Mouse (Mus musculus) kidney, embryonic 14.5 days (tissue): Measurements from ENCODE around the gene Thap3. TPM values are rescaled to one million over a fixed set of nuclear protein-coding genes. Genes with fewer than 3 reads are reported as not detected.

Source experiments
- ATAC-seq: fragments of 200-750 bp; cut with Nextera tagmentation; 2 replicates; pipeline ENCODE4 v1.8.0; 2017; ENCODE audit warnings: moderate number of reproducible peaks, mild to moderate bottlenecking, moderate TSS enrichment, moderate library complexity; ENCODE audit not compliant: low FRiP score, low TSS enrichment
- H3K27ac ChIP-seq: fragments of 300-500 bp; sonication (generic); 2 replicates; pipeline ENCODE4 v1.5.1; 2014; ENCODE audit warnings: low read depth, mild to moderate bottlenecking, low read length, moderate library complexity, mixed read lengths
- H3K27me3 ChIP-seq: fragments of 300-500 bp; sonication (generic); 2 replicates; pipeline ENCODE4 v1.6.1; 2014; ENCODE audit warnings: mild to moderate bottlenecking, low read length; ENCODE audit not compliant: control insufficient read depth, insufficient read depth
- H3K36me3 ChIP-seq: fragments of 300-500 bp; sonication (generic); 2 replicates; pipeline ENCODE4 v1.6.1; 2014; ENCODE audit warnings: low read length, mixed read lengths; ENCODE audit not compliant: control insufficient read depth, insufficient read depth
- H3K4me1 ChIP-seq: fragments of 300-500 bp; sonication (generic); 2 replicates; pipeline ENCODE4 v1.6.1; 2014; ENCODE audit warnings: low read length, mixed read lengths; ENCODE audit not compliant: control insufficient read depth, insufficient read depth
- H3K4me2 ChIP-seq: fragments of 300-500 bp; sonication (generic); replicated peaks from 2 replicates; pipeline ENCODE4 v1.6.1; 2014; ENCODE audit warnings: low read depth, mild to moderate bottlenecking, low read length
- H3K4me3 ChIP-seq: fragments of 300-500 bp; sonication (generic); 2 replicates; pipeline ENCODE4 v1.5.1; 2014; ENCODE audit warnings: mild to moderate bottlenecking, low read length
- H3K9ac ChIP-seq: fragments of 300-500 bp; sonication (generic); 2 replicates; pipeline ENCODE4 v1.6.1; 2014; ENCODE audit warnings: low read depth, mild to moderate bottlenecking, low read length, moderate library complexity
- H3K9me3 ChIP-seq: fragments of 300-500 bp; sonication (generic); 2 replicates; pipeline ENCODE4 v1.6.1; 2016; ENCODE audit warnings: low read length; ENCODE audit not compliant: control insufficient read depth
- WGBS: fragments of 180-500 bp; shearing (Covaris S2); extraction: QIAGEN DNeasy Blood & Tissue Kit; methylation state at CpG from one replicate; pipeline ENCODE4 v1.1.7; 2014; 5-methylcytosine and 5-hydroxymethylcytosine counted together
- polyA plus RNA-seq: library from polyadenylated mRNA; unstranded; fragments of >200 nt; fragmentation: Nextera tagmentation; extraction: Ambion mirVana; gene quantifications from 2 replicates; pipeline ENCODE4 v1.2.1, GENCODE M21; 2014

Thap3 gene
- polyA plus RNA-seq, 1 experiment from 2014 or later = 29.2 TPM

DNA sequence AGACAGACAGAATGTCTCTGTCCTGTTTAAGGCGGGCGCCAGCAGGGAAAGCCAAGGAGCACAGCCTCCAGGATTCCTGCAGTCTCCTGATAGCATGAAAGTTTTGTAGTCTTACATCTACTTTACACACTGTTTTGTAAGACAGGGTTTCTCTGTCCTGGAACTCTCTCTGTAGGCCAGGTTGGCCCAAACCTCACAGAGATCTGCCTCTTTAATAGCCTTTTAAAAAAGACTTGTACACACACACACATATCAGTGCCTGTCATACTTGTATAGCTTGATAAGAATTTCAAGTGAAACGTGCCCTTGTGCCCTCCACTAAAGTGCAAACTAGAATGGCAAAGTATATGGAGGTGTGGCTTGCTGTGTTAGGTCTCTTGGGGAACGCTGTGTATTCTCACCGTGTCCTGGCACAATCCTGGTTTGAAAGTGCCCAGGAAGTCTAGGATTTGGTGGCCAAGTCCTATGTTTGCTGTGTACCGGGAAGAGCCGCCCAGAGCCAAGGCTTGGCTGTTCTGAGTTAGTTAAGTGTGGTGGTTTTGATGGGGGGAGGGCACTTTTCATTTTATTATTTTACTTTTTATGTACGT, 22.5 kb upstream of the Thap3 start:
- H3K4me3 ChIP-seq = peak overlapping the region; percentile 81; the same call in 1 of the 2 replicates
- peaks cover 28% of the 10 kb centered on the region for H3K4me1 ChIP-seq
- H3K9me3 ChIP-seq = no peaks in the 10 kb centered on the region
- H3K27ac ChIP-seq = no peak overlapping the region
- H3K9ac ChIP-seq = peak overlapping the region; percentile 25; the same call in 1 of the 2 replicates
- WGBS = 82% methylated on average over 8 of the region's 8 CpGs
- H3K27me3 ChIP-seq = no peaks in the 10 kb centered on the region
- peak overlapping the region; percentile 98 for H3K4me2 ChIP-seq
- H3K36me3 ChIP-seq = peaks cover 38% of the 10 kb centered on the region
- no peak for ATAC-seq

GRCm38 (mm10) chr4:152010707-152011134, 21.9 kb upstream of the Thap3 start:
- peak overlapping the region; percentile 81 for H3K4me3 ChIP-seq
- H3K4me2 ChIP-seq = peak overlapping the region; percentile 98
- H3K9me3 ChIP-seq = no peaks in the 10 kb centered on the region
- H3K27me3 ChIP-seq = no peaks in the 10 kb centered on the region
- peaks cover 28% of the 10 kb centered on the region for H3K4me1 ChIP-seq
- H3K9ac ChIP-seq = peak overlapping the region; percentile 72; the same call in 1 of the 2 replicates
- 12% methylated on average over 13 of the region's 13 CpGs for WGBS
- H3K36me3 ChIP-seq = peaks cover 33% of the 10 kb centered on the region
- H3K27ac ChIP-seq = no peak overlapping the region
- no peak for ATAC-seq

DNA sequence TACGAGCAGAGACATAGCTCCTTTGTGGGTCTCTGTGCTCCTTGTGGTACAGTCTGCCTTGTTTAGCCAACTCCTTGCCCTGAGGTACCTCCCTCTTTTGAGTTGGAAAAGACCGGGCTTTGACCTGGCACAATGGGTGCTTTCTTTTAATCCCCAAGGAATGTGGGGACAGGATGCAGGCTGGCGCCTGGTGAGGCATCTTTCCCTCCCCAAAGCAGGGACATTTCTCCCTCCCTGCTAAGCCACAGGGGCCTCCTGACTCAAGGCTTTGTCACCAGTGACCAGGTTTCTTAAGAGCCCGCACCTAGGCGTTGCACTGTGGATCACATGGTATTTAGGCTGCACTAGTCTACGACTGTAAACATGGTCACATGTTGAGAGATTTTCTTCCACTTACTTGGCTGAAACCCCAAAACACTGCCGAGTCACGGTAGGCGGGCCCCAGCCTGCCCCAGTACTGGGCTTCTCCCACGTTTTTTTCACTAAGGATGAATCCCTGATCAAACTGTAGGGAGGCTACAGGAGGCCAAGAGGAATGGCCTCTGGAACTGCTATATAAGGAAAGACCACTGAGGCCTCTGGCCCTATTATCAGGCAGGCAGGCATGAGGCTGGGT, 21.4 kb upstream of the Thap3 start:
- Histone ChIP-seq H3K4me3 (peak overlapping the region; percentile 81), H3K9me3 (no peaks in the 10 kb centered on the region), H3K27ac (no peak overlapping the region), H3K27me3 (no peaks in the 10 kb centered on the region), H3K4me1 (peaks cover 28% of the 10 kb centered on the region), H3K4me2 (peak overlapping the region; percentile 98), H3K36me3 (peaks cover 28% of the 10 kb centered on the region), H3K9ac (peak overlapping the region; percentile 72; the same call in 1 of the 2 replicates)
- ATAC-seq = no peak
- WGBS = 1% methylated on average over 10 of the region's 10 CpGs

- H3K4me1 ChIP-seq = peaks cover 28% of the 10 kb centered on the region
- H3K27ac ChIP-seq = peak overlapping the region; percentile 83
- no peaks in the 10 kb centered on the region for H3K9me3 ChIP-seq
- peak overlapping the region; percentile 98 for H3K4me2 ChIP-seq
- peak overlapping the region; percentile 72 for H3K9ac ChIP-seq
- peak overlapping the region; percentile 81 for H3K4me3 ChIP-seq
- peak; percentile 34 for ATAC-seq
- no peaks in the 10 kb centered on the region for H3K27me3 ChIP-seq
- WGBS = under 1% methylated on average over 114 of the region's 115 CpGs
- H3K36me3 ChIP-seq = peaks cover 20% of the 10 kb centered on the region
Observed at GRCm38 (mm10) chr4:152009076-152010051, 20.6 kb upstream of the Thap3 start.

DNA sequence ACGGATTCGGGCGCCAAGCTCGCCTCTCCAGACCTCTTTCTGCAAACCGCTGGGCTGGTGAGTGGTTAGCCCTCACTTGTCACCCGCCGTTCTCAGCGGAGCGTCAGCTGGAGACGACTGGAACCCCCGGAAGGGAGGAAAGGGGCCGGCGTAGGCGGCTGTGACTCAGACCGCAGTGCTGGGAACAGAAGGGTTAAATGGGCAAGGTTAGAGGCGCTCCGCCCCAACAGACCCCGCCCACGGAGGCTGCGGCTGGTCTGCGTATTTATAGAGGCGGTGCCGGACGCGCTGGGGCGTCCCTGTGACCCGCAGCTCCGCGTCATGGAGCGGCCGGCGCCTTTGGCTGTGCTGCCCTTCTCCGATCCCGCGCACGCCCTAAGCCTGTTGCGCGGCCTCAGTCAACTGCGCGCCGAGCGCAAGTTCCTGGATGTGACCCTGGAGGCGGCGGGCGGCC, 19.9 kb upstream of the Thap3 start, which contains the start of gene Klhl21:
Gene Klhl21 (plus strand): TSS at position 182 of the 454 bp plus-strand sequence.
- under 1% methylated on average over 45 of the region's 45 CpGs for WGBS
- peaks cover 28% of the 10 kb centered on the region for H3K4me1 ChIP-seq

DNA sequence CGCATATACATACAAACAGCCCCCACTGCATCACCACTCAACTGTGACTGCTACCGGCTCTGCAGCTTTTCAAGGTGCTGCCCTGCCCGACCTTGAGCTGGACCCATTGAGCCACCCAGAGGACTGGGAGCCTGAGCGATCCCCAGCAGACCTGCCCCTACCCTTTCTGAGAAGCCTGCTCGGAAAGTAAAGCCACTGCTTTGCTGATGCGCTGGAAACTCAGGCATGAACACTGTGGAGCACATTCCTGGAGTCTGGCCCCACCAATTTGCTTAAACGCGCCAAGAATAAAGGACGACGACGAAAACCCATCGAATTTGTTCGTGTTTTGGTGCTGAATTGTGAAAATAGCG, 19.3 kb upstream of the Thap3 start:
- peak overlapping the region; percentile 81 for H3K4me3 ChIP-seq
- peaks cover 28% of the 10 kb centered on the region for H3K4me1 ChIP-seq
- WGBS = under 1% methylated on average over 14 of the region's 14 CpGs
- H3K4me2 ChIP-seq = peak overlapping the region; percentile 98
- peak overlapping the region; percentile 72; the same call in 1 of the 2 replicates for H3K9ac ChIP-seq
- H3K36me3 ChIP-seq = peaks cover 8% of the 10 kb centered on the region; the same call in 1 of the 2 replicates
- no peaks in the 10 kb centered on the region for H3K27me3 ChIP-seq
- ATAC-seq = no peak
- 0 out of 2 replicates have a peak overlapping the region, but pooled peaks have one; percentile 30 for H3K27ac ChIP-seq
- no peaks in the 10 kb centered on the region for H3K9me3 ChIP-seq

More for the DNA sequence above, 19.9 kb upstream of the Thap3 start, which contains the start of gene Klhl21:
- H3K9me3 ChIP-seq = no peaks in the 10 kb centered on the region
- H3K4me2 ChIP-seq = peak within 1 kb of the TSS; percentile 98
- peak within 1 kb of the TSS; percentile 83 for H3K27ac ChIP-seq
- peaks cover 13% of the 10 kb centered on the region for H3K36me3 ChIP-seq
- peak within 1 kb of the TSS; percentile 72 for H3K9ac ChIP-seq
- no peaks in the 10 kb centered on the region for H3K27me3 ChIP-seq
- peak; percentile 91 for ATAC-seq
- peak within 1 kb of the TSS; percentile 81 for H3K4me3 ChIP-seq

GRCm38 (mm10) chr4:152007481-152008147, 18.8 kb upstream of the Thap3 start:
- WGBS = 11% methylated on average over 8 of the region's 8 CpGs
- H3K27ac ChIP-seq = no peak overlapping the region
- no peaks in the 10 kb centered on the region for H3K9me3 ChIP-seq
- peak overlapping the region; percentile 72; the same call in 1 of the 2 replicates for H3K9ac ChIP-seq
- H3K27me3 ChIP-seq = no peaks in the 10 kb centered on the region
- peaks cover 28% of the 10 kb centered on the region for H3K4me1 ChIP-seq
- peak overlapping the region; percentile 98 for H3K4me2 ChIP-seq
- no peak for ATAC-seq
- peak overlapping the region; percentile 81 for H3K4me3 ChIP-seq
- H3K36me3 ChIP-seq = 0 out of 2 replicates have a peak, but pooled peaks cover 4% of the 10 kb centered on the region

DNA sequence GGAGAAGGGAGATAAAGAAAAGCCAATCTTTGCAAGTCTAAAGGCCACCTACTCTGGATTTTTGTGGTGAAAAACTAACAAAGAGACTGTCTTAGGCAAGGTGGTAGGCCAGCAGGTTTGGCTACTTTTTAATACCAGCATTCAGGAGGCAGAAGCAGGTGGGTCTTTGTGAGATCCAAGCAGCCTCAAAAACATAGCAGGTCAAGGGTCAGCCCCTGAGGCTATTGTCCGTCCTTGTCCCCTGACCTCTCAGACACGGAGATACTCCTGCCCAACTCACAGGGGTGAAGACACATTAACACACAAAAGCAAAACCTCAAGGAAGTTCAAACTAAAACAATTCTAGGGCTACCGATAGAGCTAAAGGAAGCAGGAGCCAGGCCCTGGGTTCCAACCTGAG, 18.0 kb upstream of the Thap3 start:
- Histone ChIP-seq H3K36me3 (no peaks in the 10 kb centered on the region), H3K9ac (no peak overlapping the region), H3K4me2 (no peak overlapping the region), H3K4me3 (no peak overlapping the region), H3K27ac (no peak overlapping the region), H3K27me3 (no peaks in the 10 kb centered on the region), H3K9me3 (no peaks in the 10 kb centered on the region), H3K4me1 (peaks cover 28% of the 10 kb centered on the region)
- 39% methylated on average over 3 of the region's 3 CpGs for WGBS
- no peak for ATAC-seq
